Mouse (Mus musculus) gastrocnemius, adult 18-20 months (tissue): ENCODE results near the gene Ldlr. TPM values are rescaled to one million over a fixed set of nuclear protein-coding genes. Genes with fewer than 3 reads are reported as not detected.
"Not testable (repeated sequence)": the region's sequence is repeated elsewhere in the genome, so short reads cannot be mapped to it uniquely, and the experiment has no call there.

Experiments
- DNase-seq: peaks from one replicate; pipeline ENCODE4 v3.0.0; 2021; ENCODE audit warnings: low spot score
- total RNA-seq, 2 experiments: library from RNA; stranded (reverse); gene quantifications; 2 replicates each; pipeline ENCODE4 v1.2.3; 2021

Gene Ldlr
- total RNA-seq, 2 experiments from 2014 or later, result 2.4 to 2.6 TPM

DNA sequence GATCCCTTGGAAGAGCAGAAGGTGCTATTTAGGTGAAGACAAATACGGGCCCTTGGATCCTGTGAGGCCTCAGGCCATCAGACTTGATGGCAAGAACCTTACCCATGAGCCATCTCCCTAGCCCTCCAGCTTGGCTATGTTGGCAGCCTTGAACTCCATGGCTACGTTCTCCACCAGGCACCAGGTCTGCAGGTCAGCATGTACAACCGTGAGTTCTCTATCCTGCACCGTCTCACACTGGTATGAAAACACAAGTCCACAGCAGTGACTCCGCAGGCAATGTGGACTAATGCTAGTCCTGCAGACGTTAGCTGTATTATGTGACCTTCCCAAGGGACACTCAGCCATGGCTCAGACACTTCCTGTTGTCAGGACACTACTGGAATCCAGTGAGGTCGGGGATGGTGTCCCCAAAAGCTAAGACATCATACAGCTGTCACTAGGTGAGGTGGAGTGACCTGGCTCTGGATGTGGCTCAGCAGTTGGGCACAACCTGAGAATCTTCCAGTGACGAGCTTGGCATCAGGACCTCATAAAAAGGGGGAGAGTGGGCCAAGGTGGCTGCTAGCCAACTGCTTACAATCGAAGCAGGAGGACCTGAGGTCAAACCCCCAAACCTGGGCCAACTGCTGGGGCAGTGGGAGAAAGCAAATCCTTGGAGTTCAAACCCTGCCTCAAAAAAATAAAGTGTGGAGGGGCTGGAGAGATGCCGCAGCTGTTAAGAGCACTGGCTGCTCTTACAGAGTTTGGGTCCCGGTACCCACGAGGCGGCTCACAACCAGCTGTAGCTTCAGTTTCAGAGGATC, 31.4 kb downstream of the Ldlr start:
- DNase-seq, result peak; percentile 13

DNA sequence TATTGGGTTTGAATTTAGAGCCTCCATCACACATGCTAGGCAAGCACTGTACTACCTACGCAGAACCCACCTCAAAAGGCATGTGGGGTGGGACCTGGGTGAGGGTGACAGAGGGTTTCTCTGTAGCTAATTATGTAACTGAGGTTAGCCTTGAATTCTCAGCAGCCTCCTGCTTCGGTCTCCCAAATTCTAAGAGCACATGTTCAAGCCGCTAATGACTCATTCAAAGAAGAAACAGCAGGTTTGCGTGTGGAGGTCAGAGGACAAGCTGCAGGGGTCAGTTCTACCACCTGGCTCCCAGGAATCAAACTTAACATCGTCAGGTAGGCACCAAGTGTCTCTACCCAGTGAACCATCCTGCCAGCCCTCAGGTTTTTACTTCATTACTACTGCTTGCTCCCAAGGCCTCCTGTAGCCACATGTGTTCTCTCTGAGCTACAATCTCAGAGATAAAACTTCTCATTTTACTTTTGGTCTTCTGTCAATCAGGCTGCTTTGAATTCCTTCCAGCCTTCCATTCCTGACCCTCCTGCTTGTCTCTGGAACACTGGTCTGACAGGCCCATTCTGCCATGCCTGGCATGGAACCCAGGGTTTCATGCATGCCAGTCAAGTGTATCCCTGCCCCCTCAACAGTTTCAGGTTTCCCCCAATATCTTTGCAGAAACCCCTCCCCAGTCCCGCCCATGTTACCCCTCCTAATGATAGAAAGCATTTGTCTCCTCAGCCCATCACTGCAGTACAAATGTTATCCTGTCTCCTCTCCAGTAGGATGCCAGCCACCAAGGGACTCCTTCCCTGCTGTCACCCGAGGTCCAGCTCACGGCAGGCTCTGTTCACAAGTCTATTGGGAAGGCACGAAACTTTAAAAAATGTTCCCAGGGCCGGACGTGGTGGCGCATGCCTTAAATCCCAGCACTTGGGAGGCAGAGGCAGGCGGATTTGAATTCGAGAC, 35.6 kb downstream of the Ldlr start:
- no peak for DNase-seq

DNA sequence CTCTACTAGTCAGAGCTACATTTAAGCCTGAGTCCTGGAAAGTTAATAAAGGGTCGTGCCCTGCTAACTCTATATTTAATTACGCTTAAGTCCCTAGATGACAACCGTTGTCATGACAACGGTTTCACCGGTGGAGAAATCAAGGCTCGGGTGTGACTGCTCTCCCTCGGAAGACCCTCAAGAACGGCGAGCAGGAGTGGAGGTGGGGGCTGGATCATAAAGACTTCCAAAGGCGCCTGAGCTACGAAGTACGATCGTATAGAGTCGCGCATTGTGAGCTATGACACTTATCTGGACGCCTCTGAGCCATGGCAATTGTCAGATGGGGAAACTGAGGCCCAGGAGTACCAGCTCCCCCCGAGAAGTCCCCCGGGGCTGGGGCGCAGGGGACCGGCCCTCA, 36.4 kb downstream of the Ldlr start:
- no peak for DNase-seq

DNA sequence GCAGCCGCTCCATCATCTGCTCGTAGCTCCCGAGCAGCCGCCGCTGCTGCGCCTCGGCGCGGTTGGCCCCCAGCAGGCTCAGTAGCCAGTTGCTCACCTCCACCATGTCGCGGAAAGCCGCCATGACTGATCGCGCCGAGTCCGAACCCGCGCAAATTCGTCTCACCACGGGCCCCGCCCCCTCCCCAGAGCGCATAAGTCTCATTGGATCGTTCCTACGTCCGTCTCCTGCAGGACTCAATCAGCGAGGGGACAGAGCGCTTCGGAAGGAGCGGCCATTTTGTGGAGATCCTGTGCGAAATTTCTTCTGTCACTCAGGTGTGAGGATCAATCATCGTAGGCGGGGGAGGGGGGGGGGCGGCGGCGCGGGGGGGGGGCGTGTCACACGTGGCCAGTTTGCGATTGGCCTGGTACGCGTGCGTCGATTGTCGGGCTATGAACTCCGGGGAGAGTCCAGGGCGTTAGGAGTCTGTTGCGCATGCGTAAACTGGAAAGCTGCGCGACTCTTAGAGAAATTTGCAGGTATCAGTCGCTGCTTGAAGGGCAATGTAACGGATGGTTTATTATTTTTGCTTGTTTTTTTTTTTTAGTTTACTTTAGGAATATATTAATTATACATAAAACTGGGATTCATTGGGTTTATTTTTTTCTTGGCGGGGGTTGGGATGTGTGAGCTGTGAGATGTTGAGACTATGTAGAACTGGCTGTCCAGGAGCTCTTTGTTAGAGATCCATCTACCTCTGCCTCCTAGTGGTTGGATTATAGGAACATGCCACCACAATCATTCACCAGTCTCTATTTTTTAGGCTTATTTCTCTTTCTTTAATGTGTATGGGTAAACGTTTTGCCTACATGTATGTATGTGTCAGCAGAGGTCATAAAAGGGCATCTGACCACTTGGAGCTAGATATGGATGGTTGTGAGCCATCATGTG, 37.1 kb downstream of the Ldlr start, which contains the start of gene Spc24:
TSS of gene Spc24 (minus strand) at position 149 of the 934 bp plus-strand sequence.
- DNase-seq, result peak; percentile 97

DNA sequence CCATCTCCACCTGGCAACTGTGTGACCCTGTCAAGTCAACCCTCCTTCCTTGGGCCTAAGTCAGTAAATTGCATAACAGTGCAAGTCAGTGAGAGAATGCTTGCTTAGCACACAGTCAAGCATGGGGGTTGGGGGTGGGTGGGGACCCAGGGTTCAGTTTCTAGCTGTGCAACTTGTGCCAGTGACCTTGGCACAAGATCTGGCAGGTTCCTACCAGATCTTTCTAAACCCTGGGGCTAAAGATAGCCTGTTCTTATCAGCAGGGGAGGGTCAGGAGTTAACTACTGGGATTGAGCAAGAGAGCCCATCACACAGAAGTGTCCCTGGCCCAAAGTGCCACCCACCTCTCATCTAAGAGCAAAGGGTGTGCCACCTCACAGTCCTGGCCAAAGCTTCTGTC, 38.9 kb downstream of the Ldlr start:
- DNase-seq, result no peak

DNA sequence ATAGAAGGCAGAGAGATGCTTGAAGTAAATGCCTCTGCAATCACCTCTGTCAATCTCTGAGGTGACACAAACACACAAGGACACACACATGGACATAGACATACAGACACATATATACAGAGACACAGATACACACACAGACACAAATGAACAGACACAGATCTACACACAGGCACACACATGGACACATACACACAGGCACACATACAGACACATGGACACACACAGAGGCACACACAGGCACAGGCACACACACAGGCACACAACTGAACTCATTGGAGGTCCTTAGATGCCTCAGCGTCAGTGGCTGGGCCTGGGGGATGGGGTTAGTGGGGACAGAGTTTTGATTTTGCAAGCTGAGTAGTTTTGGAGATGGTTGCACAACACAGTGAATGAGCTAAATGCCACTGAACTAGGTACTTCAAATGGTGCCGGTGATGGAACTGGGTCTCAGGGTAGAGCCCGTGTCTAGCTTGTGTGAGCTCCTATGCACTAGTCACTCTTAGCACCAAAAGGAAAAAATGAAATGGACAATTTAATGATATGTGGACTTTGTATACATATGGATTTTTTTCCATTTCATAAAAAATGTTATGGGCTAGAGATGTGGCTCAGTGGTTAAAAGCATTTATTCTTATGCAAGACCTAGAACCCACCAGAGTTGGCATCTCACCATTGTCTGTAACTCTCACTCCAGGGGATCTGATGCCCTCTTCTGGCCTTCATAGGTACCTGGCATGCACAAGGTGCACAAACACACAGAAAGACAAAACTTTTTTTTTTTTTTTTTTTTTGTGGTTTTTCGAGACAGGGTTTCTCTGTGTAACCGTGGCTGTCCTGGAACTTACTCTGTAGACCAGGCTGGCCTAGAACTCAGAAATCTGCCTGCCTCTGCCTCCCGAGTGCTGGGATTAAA, 41.1 kb downstream of the Ldlr start:
- DNase-seq, result no peak

DNA sequence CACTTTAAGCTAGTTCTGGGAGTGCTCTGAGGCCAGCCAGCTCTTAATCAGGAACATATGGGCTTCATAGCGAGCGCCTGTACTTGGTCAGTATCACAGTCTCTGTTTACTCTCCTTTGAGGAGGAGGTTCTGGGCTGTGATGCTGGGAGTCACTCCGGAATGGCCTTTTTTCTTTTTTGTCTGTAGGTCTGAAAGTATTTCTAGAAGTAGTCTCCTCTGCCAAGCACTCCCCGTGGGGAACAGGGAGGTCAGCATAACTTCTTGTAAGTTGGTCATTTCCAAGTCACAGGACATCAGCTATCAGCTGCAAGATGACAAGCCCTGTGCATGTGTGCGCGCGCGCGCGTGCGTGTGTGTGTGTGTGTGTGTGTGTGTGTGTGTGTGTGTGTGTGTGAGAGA, 44.6 kb downstream of the Ldlr start:
- peak; percentile 64 for DNase-seq

DNA sequence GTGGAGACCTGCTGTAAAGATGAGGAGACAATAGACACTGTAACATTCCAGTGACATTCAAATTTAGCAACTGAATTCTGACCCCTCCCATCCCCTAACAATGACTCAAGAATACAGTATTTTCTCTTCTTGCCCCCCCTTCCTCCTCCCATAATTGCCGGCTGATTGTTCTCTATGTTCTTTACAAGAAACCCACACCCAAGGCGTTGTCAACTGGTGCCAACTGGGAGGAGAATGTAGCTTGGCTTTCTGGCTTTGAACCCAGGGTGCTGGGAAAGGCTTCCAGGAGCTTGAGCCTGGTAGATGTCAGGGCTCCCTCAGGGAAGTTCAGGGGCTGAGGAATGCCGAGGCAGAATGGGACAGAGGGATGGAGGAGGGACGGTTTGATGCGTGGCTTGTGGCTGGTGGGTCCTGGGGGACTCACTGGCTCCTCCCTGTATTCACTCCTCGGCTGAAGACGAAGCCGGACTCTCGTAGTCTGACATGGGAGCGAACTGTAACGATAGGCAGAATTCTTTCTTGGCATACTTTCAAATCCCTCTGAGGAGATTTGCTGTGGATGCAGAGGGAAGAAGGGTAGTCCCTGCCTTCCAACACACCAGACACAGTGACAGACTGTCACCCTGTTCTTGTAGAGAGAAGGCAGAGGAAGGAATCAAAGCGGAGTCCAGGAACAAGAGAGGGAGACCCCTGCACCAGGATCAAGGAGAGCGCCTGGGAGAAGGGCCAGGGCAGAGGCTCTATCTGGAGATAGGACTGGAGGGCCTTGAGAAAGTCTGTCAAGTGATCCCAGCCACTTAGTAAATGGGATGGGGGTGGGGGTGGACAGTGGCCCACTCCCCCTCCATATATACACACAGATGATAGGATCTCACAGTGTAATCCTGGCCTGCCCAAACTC, 45.5 kb downstream of the Ldlr start:
- peak; percentile 45 for DNase-seq

DNA sequence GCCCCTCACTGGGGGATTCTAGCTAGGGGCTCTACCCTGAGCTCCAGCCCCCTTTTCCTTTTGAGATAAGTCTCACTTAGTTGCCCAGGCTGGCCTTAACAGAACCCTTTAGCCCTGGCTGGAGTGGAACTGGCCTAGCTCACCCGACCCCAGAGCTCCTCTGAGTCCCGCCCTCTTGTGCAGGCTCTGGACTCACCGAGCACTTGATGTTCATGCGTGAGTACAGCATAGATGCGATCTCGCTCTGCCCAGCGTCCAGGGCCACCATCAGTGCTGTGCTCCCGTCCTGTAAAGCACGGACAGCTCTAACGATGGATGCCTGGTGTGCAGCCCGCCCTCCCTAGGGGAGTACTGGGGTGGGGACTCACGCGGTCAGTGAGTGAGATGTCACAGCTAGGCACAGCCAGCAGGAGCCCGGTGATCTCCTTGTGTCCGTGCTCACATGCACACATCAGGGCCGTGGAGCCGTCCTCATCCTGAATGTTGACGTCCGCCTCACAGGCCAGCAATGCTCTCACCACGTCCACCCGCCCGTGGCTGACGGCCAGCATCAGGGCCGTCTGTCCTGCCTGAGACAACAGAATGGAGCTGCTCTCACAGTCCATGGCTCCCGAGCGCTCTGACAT, 46.4 kb downstream of the Ldlr start:
- no peak for DNase-seq

DNA sequence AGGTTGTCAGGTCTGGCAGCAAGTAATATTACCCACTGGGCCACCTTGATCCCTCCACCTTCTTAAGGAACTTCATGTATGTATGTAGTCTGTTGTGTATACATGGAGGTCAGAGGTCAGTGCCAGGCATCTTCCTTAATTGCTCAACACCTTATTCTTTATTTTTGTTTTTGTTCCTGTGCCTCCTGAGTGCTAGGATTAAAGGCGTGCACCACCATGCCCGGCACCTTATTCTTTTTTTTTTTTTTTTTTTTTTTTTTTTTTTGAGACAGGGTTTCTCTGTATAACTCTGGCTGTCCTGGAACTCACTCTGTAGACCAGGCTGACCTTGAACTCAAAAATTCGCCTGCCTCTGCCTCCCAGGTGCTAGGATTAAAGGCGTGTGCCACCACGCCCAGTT, 50.1 kb downstream of the Ldlr start:
- not testable (repeated sequence) for DNase-seq

DNA sequence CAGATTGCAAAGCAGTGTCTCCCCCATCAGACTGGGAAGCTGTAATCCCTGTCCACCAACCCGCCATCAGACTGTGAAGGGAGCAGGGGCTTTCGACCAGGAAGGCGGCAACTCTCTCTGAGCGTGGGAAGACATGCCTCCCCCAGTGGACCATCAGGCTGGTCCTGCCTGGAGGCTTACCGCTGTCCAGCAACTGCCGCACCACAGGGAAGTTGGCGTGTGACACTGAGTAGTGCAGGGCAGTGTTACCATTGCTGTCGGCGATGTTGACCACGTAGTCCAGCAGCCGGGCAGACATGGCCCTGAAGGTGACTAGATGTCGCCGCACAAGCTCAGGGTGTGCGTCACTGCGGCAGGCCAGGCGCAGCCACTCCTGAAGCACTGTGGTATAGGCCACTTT, 51.1 kb downstream of the Ldlr start:
- DNase-seq, result no peak

DNA sequence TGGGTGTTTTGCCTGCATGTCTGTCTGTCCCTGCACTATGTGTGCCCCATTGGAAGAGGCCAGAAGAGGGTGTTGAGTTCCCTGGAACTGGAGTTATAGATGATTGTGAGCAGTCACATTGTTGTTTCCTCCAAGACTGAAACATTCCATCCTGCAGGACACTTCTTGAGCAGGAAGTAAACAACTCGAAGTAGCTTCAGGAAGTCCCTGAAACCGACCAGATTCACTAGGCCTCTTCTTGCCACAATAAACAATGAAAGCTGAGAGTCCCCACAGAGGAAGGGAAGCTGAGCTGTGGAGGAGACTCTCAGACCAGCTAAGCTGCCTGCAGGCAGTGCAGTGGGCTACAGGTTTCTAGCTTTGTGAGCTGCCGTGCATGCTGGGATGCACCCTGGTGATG, 54.4 kb downstream of the Ldlr start:
- DNase-seq, result no peak

DNA sequence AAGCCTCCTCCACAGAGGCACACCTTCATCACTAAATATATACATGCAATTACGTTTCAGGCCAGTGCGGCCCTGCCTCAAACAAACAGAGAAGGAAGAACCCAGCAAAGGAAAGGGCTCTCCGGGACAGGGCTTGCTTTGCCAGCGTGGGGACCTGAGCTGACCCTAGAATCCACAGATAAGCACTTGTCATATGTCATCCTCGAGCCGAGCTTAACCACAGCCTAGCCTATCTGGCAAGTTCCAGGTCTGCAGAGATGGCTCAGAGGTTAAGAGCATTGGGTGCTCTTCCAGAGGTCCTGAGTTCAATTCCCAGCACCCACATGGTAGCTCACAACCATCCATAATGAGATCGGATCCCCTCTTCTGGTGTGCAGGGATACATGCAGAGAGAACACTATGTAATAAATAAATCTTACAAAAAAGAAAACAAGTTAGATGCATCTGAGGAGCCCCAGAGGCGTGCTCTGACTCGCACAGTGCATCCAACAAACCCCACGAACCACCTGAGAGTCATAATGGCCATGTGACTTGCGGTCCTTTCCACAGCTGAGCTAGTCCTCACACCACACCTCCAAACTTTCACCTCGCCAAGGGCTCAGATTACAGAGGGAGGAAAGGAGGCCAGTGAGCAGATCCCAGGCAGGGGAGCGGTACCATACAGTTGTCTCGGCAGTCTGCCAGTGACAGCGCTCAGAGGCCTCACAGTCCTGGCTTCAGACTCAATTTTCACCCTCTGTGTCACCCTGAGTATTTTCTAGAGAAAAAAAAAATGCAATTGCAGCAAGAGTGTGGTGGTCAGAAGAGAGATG, 58.6 kb downstream of the Ldlr start:
- DNase-seq, result peak; percentile 79

DNA sequence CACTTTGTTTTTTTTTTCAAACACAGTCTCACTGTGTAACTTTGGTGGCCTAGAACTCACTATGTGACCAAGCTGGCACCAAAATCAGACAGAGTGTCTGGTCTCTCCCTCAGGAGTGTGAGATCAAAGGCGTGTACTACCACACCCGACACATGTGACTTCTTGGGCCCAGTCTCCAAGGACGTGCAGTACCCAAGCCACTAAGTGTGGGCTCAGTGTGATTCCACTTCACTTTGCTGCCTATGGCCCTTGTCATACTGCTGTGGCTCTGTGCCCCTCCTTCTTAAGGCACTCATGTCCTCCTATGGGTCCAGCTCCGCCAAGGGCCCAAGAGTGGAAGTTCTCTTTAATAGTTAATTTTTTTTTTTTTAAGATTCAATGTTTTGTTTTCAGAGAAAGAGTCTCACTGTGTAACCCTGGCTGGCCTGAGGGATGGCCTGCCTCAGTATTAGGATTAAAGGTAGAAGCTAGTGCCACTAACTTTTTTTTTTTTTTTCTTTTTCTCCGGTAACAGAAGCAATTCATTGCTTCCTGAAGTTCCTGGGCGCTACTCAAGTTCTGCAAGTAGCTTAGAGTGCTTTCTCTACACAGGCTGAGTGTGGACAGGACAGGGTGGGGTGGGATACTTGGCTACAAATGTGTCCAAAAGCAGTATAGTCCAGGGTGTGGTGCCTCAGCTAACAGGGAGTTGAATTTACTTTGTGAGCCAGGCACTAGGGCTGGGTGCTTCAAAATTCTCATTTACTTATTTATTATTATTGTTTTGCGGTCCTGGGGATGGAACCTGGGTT, 61.4 kb downstream of the Ldlr start:
- DNase-seq, result no peak

DNA sequence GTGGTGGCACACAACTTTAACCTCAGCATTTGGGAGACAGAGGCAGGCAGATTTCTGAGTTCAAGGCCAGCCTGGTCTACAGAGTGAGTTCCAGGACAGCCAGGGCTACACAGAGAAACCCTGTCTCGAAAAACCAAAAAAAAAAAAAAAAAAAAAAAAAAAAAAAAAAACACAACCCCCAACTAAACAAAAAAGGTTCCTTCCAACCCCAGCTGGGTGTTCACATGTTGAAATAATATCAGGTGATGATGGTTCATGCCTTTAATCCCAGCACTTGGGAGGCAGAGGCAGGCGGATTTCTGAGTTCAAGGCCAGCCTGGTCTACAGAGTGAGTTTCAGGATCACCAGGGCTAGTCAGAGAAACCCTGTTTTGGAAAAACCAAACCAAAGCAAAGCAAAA, 63.0 kb downstream of the Ldlr start:
- not testable (repeated sequence) for DNase-seq

DNA sequence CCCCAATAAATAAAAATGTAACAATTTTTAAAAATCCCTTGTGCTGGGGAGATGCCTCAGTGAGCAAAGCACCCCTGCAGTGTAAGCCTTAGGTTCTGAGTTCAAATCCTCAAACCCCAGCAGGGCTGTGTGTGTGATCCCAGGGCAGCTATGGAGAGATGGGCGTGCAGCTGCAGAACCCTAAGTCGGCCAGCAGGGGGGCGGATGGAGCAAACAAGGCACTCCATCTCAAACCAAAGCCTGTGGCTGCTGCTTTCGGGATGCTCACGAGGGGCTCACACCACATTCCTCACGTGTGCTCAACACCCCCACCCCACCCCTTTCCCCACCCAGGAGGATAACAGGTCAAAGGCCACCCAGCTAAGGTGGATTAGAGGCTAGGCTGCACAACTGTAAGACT, 63.6 kb downstream of the Ldlr start:
- peak; percentile 69 for DNase-seq

DNA sequence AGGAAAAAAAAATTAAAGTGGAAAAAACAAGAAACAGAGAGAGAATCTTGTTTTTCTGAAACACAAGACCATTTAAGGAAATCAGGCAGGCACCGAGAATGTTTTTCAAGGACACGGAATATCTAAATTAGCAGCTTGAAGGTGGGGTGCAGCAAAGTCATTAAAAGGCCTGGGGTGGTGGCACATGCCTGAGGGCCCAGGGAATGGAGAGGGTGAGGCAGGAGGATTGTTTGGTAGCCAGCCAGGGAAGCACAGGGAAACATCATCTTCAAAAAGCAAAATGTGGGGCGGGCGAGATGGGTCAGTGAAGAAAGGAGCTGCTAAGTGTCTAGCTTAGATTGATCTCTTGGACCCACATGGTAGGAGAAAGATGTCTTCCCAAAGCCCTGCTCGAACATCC, 64.4 kb downstream of the Ldlr start:
- no peak for DNase-seq
